Mouse (Mus musculus): Measurements from ENCODE around the gene Prkca. TPM values are rescaled to one million over a fixed set of nuclear protein-coding genes. Genes with fewer than 3 reads are reported as not detected.
A peak's percentile ranks its signal among the peaks of the same experiment; 100 is the strongest.

Prkca gene
- polyA plus RNA-seq, 1 experiment, result 42.3 TPM

DNA sequence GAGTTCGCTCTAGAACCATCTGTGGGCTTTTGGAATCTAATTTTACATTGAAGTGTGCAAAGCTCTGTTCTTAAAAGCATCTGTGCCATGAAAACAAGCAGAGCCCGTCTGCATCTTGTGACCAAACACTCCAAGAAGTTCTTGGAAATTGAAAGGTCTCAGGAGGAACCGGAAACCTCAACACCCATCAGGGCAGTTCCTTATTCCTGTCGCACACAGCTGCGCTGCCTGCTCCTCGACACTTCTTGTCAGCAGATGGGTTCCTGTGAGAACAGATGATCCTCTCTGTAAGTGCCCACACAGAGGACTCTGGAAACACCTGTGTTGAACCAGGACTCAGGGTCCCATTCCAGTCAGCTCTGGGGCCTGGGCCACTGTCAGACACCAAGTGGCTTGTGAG, 120.6 kb downstream of the Prkca start:
- peaks cover 13% of the 10 kb centered on the region for H3K4me1 ChIP-seq (ENCODE audit: control insufficient read depth, insufficient read depth, low read length)
- no peak overlapping the region for H3K27ac ChIP-seq (ENCODE audit: insufficient read depth, low read length)
- H3K4me3 ChIP-seq (ENCODE audit: insufficient read depth, low read length), result no peak overlapping the region
- TF ChIP-seq POLR2A (IDR thresholded peaks at IDR 0.05; ENCODE audit: extremely low read depth, insufficient read depth, low read length) (no peak), CTCF (IDR thresholded peaks at IDR 0.05; ENCODE audit: extremely low read depth, insufficient read depth, low read length) (no peak)

DNA sequence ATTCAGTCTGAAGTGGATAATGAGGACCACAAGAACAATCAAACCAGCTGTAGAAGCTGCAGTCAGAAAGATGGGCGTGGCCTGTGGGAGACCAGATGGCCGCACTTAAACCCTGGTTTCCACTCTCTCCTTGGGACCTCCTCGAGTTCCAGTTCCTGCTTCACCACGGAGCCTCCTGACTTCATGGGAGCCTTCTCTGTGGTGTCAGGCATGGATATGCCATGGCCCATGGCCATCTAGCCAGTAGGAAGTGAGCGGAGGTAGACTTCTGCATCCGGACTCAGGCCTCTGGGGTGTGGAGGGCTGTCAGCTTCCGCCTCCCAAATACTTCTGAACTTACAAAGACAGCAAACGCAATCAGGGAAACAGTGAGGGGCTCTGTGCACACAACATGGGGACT, 121.1 kb downstream of the Prkca start:
- no peak overlapping the region for H3K4me3 ChIP-seq (ENCODE audit: insufficient read depth, low read length)
- peaks cover 13% of the 10 kb centered on the region for H3K4me1 ChIP-seq (ENCODE audit: control insufficient read depth, insufficient read depth, low read length)
- TF ChIP-seq POLR2A (IDR thresholded peaks at IDR 0.05; ENCODE audit: extremely low read depth, insufficient read depth, low read length) (no peak), CTCF (IDR thresholded peaks at IDR 0.05; ENCODE audit: extremely low read depth, insufficient read depth, low read length) (no peak)
- no peak overlapping the region for H3K27ac ChIP-seq (ENCODE audit: insufficient read depth, low read length)

DNA sequence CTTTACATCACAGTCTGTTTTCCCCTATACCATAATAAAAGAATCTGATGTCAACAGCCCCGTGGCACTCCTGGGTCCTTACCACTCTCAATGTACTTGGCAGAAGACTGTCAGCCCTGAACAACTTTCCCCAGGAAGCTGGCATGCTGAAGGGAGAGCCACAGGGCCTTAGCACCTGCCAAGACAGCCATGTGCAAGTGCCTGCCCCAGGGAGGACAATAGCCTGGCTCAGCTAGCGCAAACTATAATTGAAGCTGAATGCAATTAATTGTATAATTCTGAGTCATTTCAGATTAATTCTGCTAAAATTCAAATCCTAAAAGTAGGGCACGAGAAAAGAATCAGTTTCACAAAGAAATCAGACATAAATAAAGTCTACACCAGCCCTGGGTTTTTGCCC, 121.7 kb downstream of the Prkca start:
- H3K4me1 ChIP-seq (ENCODE audit: control insufficient read depth, insufficient read depth, low read length), result peaks cover 13% of the 10 kb centered on the region
- TF ChIP-seq CTCF (IDR thresholded peaks at IDR 0.05; ENCODE audit: extremely low read depth, insufficient read depth, low read length), result no peak
- TF ChIP-seq POLR2A (IDR thresholded peaks at IDR 0.05; ENCODE audit: extremely low read depth, insufficient read depth, low read length), result no peak
- peak overlapping the region; percentile 78 for H3K27ac ChIP-seq (ENCODE audit: insufficient read depth, low read length)
- no peak overlapping the region for H3K4me3 ChIP-seq (ENCODE audit: insufficient read depth, low read length)

GRCm38 (mm10) chr11:108221124-108221835, 122.4 kb downstream of the Prkca start:
- TF ChIP-seq CTCF (IDR thresholded peaks at IDR 0.05; ENCODE audit: extremely low read depth, insufficient read depth, low read length) (no peak), POLR2A (IDR thresholded peaks at IDR 0.05; ENCODE audit: extremely low read depth, insufficient read depth, low read length) (no peak)
- Histone ChIP-seq H3K4me1 (ENCODE audit: control insufficient read depth, insufficient read depth, low read length) (peaks cover 13% of the 10 kb centered on the region), H3K27ac (ENCODE audit: insufficient read depth, low read length) (peak overlapping the region; percentile 78), H3K4me3 (ENCODE audit: insufficient read depth, low read length) (no peak overlapping the region)

DNA sequence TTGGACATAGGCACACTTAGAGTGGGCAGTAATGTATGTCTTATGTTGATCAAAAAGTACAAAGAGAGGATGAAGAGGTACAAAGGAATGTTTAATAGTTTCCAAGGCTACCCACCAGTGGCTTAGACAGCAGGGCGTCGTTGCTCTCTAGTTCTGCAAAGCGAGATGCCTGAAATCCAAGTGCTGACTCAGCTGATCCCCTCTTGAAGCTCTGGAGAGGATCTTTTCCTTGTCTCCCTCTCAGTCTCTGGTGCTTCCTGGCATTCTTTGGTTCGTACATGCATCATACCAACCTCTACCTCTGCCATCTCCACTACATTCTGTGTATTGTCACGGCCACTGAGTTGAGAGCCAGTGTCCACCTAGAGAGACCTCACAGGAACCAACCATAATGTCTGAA, 123.1 kb downstream of the Prkca start:
- TF ChIP-seq POLR2A (IDR thresholded peaks at IDR 0.05; ENCODE audit: extremely low read depth, insufficient read depth, low read length), result no peak
- no peak for TF ChIP-seq CTCF (IDR thresholded peaks at IDR 0.05; ENCODE audit: extremely low read depth, insufficient read depth, low read length)
- no peak overlapping the region for H3K4me3 ChIP-seq (ENCODE audit: insufficient read depth, low read length)
- peaks cover 13% of the 10 kb centered on the region for H3K4me1 ChIP-seq (ENCODE audit: control insufficient read depth, insufficient read depth, low read length)
- H3K27ac ChIP-seq (ENCODE audit: insufficient read depth, low read length), result no peak overlapping the region; the same call in 1 of the 2 replicates

- H3K4me1 ChIP-seq (ENCODE audit: control insufficient read depth, insufficient read depth, low read length), result peaks cover 11% of the 10 kb centered on the region
- H3K27ac ChIP-seq (ENCODE audit: insufficient read depth, low read length), result no peak overlapping the region
- TF ChIP-seq POLR2A (IDR thresholded peaks at IDR 0.05; ENCODE audit: extremely low read depth, insufficient read depth, low read length), result no peak
- no peak for TF ChIP-seq CTCF (IDR thresholded peaks at IDR 0.05; ENCODE audit: extremely low read depth, insufficient read depth, low read length)
- no peak overlapping the region for H3K4me3 ChIP-seq (ENCODE audit: insufficient read depth, low read length)
Observed at GRCm38 (mm10) chr11:108217043-108217442, 126.7 kb downstream of the Prkca start.

DNA sequence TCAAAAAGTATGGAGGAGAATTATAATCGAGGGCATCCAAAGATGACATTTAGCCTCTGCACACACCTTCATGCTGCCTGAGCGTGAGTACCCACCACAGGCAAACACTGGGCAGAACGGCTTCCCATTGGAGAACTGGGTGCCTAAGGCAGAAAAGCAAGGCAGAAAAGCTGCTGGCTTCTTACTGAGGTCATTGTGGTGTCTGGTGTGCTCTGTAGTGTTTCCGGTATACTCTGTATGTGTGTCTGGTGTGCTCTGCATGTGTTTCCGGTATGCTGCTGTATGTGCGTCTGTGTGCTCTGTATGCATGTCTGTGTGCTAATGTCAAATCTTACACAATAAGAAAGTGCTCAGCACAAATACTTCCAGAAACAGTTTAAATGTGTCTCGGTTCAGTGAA, 127.7 kb downstream of the Prkca start:
- Histone ChIP-seq H3K4me3 (ENCODE audit: insufficient read depth, low read length) (no peak overlapping the region), H3K4me1 (ENCODE audit: control insufficient read depth, insufficient read depth, low read length) (peaks cover 7% of the 10 kb centered on the region), H3K27ac (ENCODE audit: insufficient read depth, low read length) (no peak overlapping the region)
- TF ChIP-seq POLR2A (IDR thresholded peaks at IDR 0.05; ENCODE audit: extremely low read depth, insufficient read depth, low read length), result no peak

DNA sequence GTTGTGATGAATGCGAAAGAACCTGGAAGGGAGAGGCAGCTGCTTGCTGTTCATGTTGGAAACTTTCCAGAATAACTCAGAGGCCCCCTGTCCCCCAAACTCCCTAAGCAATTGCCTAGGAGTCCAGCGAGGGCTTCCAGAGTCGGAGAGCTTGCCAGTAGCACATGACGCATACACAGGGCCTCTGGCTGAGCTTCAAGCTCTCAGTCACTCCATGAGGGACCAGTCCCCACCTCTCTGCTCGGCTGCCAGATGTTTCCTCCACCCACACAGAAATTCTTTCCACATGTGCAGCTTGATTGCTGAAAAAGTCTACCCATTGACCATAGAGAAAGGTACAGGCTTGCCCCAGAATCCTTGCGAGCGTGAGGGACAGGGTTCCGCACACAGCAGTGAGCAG, 128.3 kb downstream of the Prkca start:
- Histone ChIP-seq H3K4me3 (ENCODE audit: insufficient read depth, low read length) (no peak overlapping the region), H3K4me1 (ENCODE audit: control insufficient read depth, insufficient read depth, low read length) (0 out of 2 replicates have a peak, but pooled peaks cover 2% of the 10 kb centered on the region), H3K27ac (ENCODE audit: insufficient read depth, low read length) (0 out of 2 replicates have a peak overlapping the region, but pooled peaks have one; percentile 38)
- no peak for TF ChIP-seq CTCF (IDR thresholded peaks at IDR 0.05; ENCODE audit: extremely low read depth, insufficient read depth, low read length)
- TF ChIP-seq POLR2A (IDR thresholded peaks at IDR 0.05; ENCODE audit: extremely low read depth, insufficient read depth, low read length), result no peak

DNA sequence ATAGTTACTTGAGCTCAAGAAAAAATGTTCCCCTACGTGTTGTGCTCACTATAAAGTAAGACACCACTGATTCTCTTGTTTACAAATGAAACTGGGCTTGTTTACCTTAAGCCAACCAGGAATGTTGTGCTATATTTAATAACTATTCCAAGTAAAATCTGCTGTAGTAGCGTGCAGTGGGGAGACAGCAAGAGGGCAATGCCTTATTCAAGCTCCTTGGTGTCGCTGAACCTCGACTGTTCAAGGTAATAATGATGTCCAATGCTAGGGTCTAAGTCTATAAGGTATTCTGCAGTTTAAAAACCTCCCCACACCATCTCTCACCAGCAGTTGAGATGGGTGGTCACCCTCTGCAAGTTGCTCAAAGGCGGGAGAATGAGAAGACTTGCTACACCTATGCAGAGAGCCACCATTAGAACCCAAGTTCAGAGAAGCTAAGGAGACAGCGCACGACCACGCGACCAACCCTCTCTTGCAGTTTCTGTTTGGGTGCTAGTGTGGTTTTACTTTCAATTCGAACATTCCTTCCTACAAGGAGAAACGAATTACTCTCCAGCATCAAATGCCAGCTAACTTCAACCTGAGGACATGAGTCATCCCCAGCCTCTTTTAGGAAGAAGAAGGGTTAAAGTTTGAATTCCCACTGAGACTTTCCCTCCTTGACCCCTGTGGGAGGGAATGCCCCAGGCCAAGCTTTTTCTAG, 129.1 kb downstream of the Prkca start:
- Histone ChIP-seq H3K4me1 (ENCODE audit: control insufficient read depth, insufficient read depth, low read length) (0 out of 2 replicates have a peak, but pooled peaks cover 4% of the 10 kb centered on the region), H3K27ac (ENCODE audit: insufficient read depth, low read length) (no peak overlapping the region), H3K4me3 (ENCODE audit: insufficient read depth, low read length) (no peak overlapping the region)
- TF ChIP-seq CTCF (IDR thresholded peaks at IDR 0.05; ENCODE audit: extremely low read depth, insufficient read depth, low read length) (no peak), POLR2A (IDR thresholded peaks at IDR 0.05; ENCODE audit: extremely low read depth, insufficient read depth, low read length) (no peak)

DNA sequence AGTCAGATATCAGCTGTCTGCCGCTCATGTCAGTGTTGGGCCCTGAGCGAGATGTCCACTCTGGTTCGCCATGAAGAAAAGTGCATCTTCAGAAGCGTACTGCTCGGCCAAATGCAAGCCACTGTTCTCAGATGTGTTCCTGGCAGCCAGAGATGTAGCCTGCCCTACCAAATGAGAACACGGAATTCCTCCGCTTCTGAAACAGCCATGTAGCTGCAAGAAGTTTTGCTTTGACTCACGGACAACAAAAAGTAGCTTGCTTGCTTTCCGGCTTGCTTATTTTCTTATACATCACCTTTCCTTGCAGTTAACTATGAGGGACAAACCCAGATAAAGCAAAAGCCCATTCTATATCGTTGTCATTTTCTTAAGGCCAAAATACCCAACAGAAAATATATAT, 129.9 kb downstream of the Prkca start:
- no peak overlapping the region for H3K4me3 ChIP-seq (ENCODE audit: insufficient read depth, low read length)
- H3K4me1 ChIP-seq (ENCODE audit: control insufficient read depth, insufficient read depth, low read length), result 0 out of 2 replicates have a peak, but pooled peaks cover 4% of the 10 kb centered on the region
- TF ChIP-seq CTCF (IDR thresholded peaks at IDR 0.05; ENCODE audit: extremely low read depth, insufficient read depth, low read length) (no peak), POLR2A (IDR thresholded peaks at IDR 0.05; ENCODE audit: extremely low read depth, insufficient read depth, low read length) (no peak)
- H3K27ac ChIP-seq (ENCODE audit: insufficient read depth, low read length), result no peak overlapping the region
